Mouse (Mus musculus) MEL (cell line): ENCODE measurements around the gene Gmip.

Experiments
- CTCF ChIP-seq, 3 experiments: IDR thresholded peaks in 2 of 3; conservative IDR thresholded peaks in 1 of 3; 2 replicates each; pipeline ENCODE4 v1.5.1; 2011 to 2012; ENCODE audit warnings: low read length in 3 of 3, low read depth in 2 of 3, mild to moderate bottlenecking in 2 of 3, improper control_type of control experiment in 1 of 3, inconsistent platforms in 1 of 3, mixed read lengths in 1 of 3, moderate library complexity in 1 of 3; ENCODE audit not compliant: control insufficient read depth in 1 of 3, insufficient read depth in 1 of 3, poor library complexity in 1 of 3, severe bottlenecking in 1 of 3
- E2F4 ChIP-seq: IDR thresholded peaks from 2 replicates; pipeline ENCODE4 v1.6.1; 2011; ENCODE audit warnings: low read depth, low read length, improper control_type of control experiment, borderline replicate concordance
- EP300 ChIP-seq, 2 experiments: IDR thresholded peaks; 2 replicates each; pipeline ENCODE4 v1.6.1; 2011; ENCODE audit warnings: improper control_type of control experiment in 2 of 2, low read length in 2 of 2, low read depth in 1 of 2, mild to moderate bottlenecking in 1 of 2
- POLR2A ChIP-seq, 2 experiments: IDR thresholded peaks; 2 replicates each; pipeline ENCODE4 v1.6.1; 2011 to 2012; ENCODE audit warnings: low read length in 2 of 2, mild to moderate bottlenecking in 2 of 2, control low read depth in 1 of 2, improper control_type of control experiment in 1 of 2, low read depth in 1 of 2, moderate library complexity in 1 of 2; ENCODE audit not compliant: control insufficient read depth in 1 of 2, insufficient read depth in 1 of 2, poor library complexity in 1 of 2
- RCOR1 ChIP-seq: IDR thresholded peaks from 2 replicates; pipeline ENCODE4 v1.6.1; 2012; ENCODE audit warnings: low read depth, mild to moderate bottlenecking, inconsistent platforms, low read length, improper control_type of control experiment
- SIN3A ChIP-seq: IDR thresholded peaks from 2 replicates; pipeline ENCODE4 v1.6.1; 2012; ENCODE audit warnings: low read length, improper control_type of control experiment, inconsistent platforms
- SMC3 ChIP-seq: IDR thresholded peaks from 2 replicates; pipeline ENCODE4 v1.6.1; 2011; ENCODE audit warnings: low read depth, low read length, improper control_type of control experiment
- TAL1 ChIP-seq: IDR thresholded peaks from 2 replicates; pipeline ENCODE4 v1.6.1; 2012; ENCODE audit warnings: mild to moderate bottlenecking, inconsistent platforms, low read length, moderate library complexity, mixed read lengths

DNA sequence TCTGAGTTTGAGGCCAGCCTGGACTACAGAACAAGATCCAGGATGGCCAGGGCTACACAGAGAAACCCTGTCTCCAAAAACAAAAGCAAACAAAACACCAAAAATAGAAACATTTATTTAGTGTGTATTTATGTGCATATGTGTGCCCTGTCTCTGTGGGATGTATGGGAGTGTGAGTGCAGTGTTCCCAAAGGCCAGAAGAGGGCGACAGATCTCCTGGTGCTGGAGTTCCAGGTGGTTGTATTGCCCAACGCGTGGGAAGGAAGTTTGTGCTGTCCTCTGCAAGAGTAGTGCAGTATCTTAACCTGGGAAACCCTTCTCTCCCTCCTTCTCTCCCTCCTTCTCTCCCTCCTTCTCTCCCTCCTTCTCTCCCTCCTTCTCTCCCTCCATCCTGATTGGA is 41.4 kb downstream of the Gmip start:
- no peak for TF ChIP-seq RCOR1
- TF ChIP-seq SIN3A, result no peak
- no peak for TF ChIP-seq E2F4
- TF ChIP-seq SMC3, result peak; percentile 30
- TF ChIP-seq POLR2A (IDR thresholded peaks at IDR 0.05; ENCODE audit: control insufficient read depth in 1 of 2, insufficient read depth in 1 of 2, low read depth in 1 of 2, low read length in 2 of 2, poor library complexity in 1 of 2), result no peak
- TF ChIP-seq EP300 (IDR thresholded peaks at IDR 0.05; ENCODE audit: low read depth in 1 of 2, low read length in 2 of 2), result no peak
- TF ChIP-seq CTCF (IDR thresholded peaks at IDR 0.05 in 2 of 3, conservative IDR thresholded peaks at IDR 0.05 in 1 of 3; ENCODE audit: control insufficient read depth in 1 of 3, insufficient read depth in 1 of 3, low read depth in 2 of 3, low read length in 3 of 3, poor library complexity in 1 of 3, severe bottlenecking in 1 of 3), result peak; percentile 44 to 47 (median 46)
- no peak for TF ChIP-seq TAL1
